ENCODE assay signal across 9 mouse cellular contexts in genomic region chr5:34550251-34550650, GRCm38 (mm10). TPM values are rescaled to one million over a fixed set of nuclear protein-coding genes. Genes with fewer than 3 reads are reported as not detected.
A peak's percentile ranks its signal among the peaks of the same experiment; 100 is the strongest.
DNase-seq lines count a peak whose midpoint lies in the region; ATAC-seq and TF ChIP-seq lines count a peak whose summit lies in the region.
"Had no signal": no experiment of that assay in that cellular context is flagged by ENCODE, and none has a peak within 500 bp of the region (broad histone marks: within the 10 kb centered on the region; RNA-seq: fewer than 3 reads in every experiment).

No protein-coding gene starts in this region.

- H3K9ac ChIP-seq in forebrain, embryonic 15.5 days (replicated peaks) = peak overlapping the region; percentile 99
- H3K9ac ChIP-seq in liver, embryonic 16.5 days (ENCODE audit: low read depth, low read length) = peak overlapping the region; percentile 79; the same call in 1 of the 2 replicates

- no peaks in the 10 kb centered on the region for H3K9me3 ChIP-seq in forebrain, embryonic 15.5 days
- no peaks in the 10 kb centered on the region for H3K9me3 ChIP-seq in liver, embryonic 16.5 days (replicated peaks; ENCODE audit: control insufficient read depth, low read length)

- H3K4me2 ChIP-seq in forebrain, embryonic 15.5 days (replicated peaks) = peak overlapping the region; percentile 76
- H3K4me2 ChIP-seq in liver, embryonic 16.5 days (ENCODE audit: low read depth, low read length) = peak overlapping the region; percentile 89

- intact Hi-C loops in gastrocnemius, adult 2 months (cut with DNase I) = no loop called here

- no peak for ATAC-seq in forebrain, embryonic 15.5 days (replicated peaks)
- no peak for ATAC-seq in liver, embryonic 16.5 days (ENCODE audit: low read depth)

- no peaks in the 10 kb centered on the region for H3K27me3 ChIP-seq in forebrain, embryonic 15.5 days
- no peaks in the 10 kb centered on the region for H3K27me3 ChIP-seq in liver, embryonic 16.5 days (ENCODE audit: control insufficient read depth, insufficient read depth, low read depth, low read length)

- no peak for TF ChIP-seq CTCF in gastrocnemius, adult 2 months (IDR thresholded peaks at IDR 0.05)

- peak overlapping the region; percentile 96 for H3K4me3 ChIP-seq in gastrocnemius, adult 2 months
- H3K4me3 ChIP-seq in forebrain, embryonic 15.5 days = peak overlapping the region; percentile 98
- peak overlapping the region; percentile 73 for H3K4me3 ChIP-seq in liver, embryonic 16.5 days (ENCODE audit: low read depth, low read length)
- H3K4me3 ChIP-seq: myocyte had no signal

- 4% methylated on average over 6 of the region's 6 CpGs for WGBS in forebrain, embryonic 15.5 days
- 37% methylated on average over 6 of the region's 6 CpGs for WGBS in liver, embryonic 16.5 days (ENCODE audit: insufficient replicate concordance)

- H3K36me3 ChIP-seq in forebrain, embryonic 15.5 days = peaks cover 29% of the 10 kb centered on the region
- no peaks in the 10 kb centered on the region for H3K36me3 ChIP-seq in liver, embryonic 16.5 days (ENCODE audit: control insufficient read depth, insufficient read depth)

- no peak for DNase-seq in gastrocnemius, adult 2 months
- no peak for DNase-seq in gastrocnemius, postnatal 25 days
- DNase-seq in CD4-positive helper T cell, adult 2 months (ENCODE audit: low read depth, low spot score) = peak; percentile 36
- DNase-seq in right cerebral cortex, postnatal 36 days (ENCODE audit: low spot score in 2 of 2) = no peak
- DNase-seq in ovary, adult 18-20 months (ENCODE audit: low spot score) = no peak
- DNase-seq in thymus, adult 18-20 months = no peak

- no peak overlapping the region for H3K27ac ChIP-seq in gastrocnemius, adult 2 months
- peak overlapping the region; percentile 82 for H3K27ac ChIP-seq in forebrain, embryonic 15.5 days (replicated peaks)
- H3K27ac ChIP-seq in liver, embryonic 16.5 days (ENCODE audit: low read length) = no peak overlapping the region

- peaks cover 22% of the 10 kb centered on the region for H3K4me1 ChIP-seq in forebrain, embryonic 15.5 days
- peaks cover 19% of the 10 kb centered on the region for H3K4me1 ChIP-seq in liver, embryonic 16.5 days (ENCODE audit: control insufficient read depth, low read depth, low read length)

RNA-seq across cellular contexts. Expression of gene Add1, which starts 23.2 kb away (rescaled TPM):
- total RNA-seq in gastrocnemius, adult 2 months (2021) = 10 to 100 TPM; 72.3 to 74.9 TPM
- 10 to 100 TPM; 61.8 to 68.6 TPM for total RNA-seq in gastrocnemius, postnatal 25 days (2021)
- 205 and 222 TPM in 2 replicates for polyA plus RNA-seq in forebrain, embryonic 15.5 days (2015; fragmentation: Nextera tagmentation; extraction: Ambion mirVana)
- 122 and 133 TPM in 2 replicates for polyA plus RNA-seq in liver, embryonic 16.5 days (2015; fragmentation: Nextera tagmentation; extraction: Ambion mirVana)

RNA-seq across cellular contexts. Expression of gene Sh3bp2, which starts 24.6 kb away (rescaled TPM):
- total RNA-seq in gastrocnemius, adult 2 months (2021) = 1 to 10 TPM in 1 of 2 experiments, under 1 TPM in 1; 0.98 to 7.7 TPM
- total RNA-seq in gastrocnemius, postnatal 25 days (2021) = 1 to 10 TPM; 1.1 to 1.2 TPM
- polyA plus RNA-seq in forebrain, embryonic 15.5 days (2015; fragmentation: Nextera tagmentation; extraction: Ambion mirVana) = 21.2 and 24.4 TPM in 2 replicates
- polyA plus RNA-seq in liver, embryonic 16.5 days (2015; fragmentation: Nextera tagmentation; extraction: Ambion mirVana) = 6.5 and 6.8 TPM in 2 replicates

RNA-seq across cellular contexts. Expression of gene Tnip2, which starts 36.5 kb away (rescaled TPM):
- total RNA-seq in gastrocnemius, adult 2 months (2021) = 1 to 10 TPM; 2.3 to 3.0 TPM
- 1 to 10 TPM; 2.1 to 2.3 TPM for total RNA-seq in gastrocnemius, postnatal 25 days (2021)
- polyA plus RNA-seq in forebrain, embryonic 15.5 days (2015; fragmentation: Nextera tagmentation; extraction: Ambion mirVana) = 6.4 and 7.0 TPM in 2 replicates
- 6.2 and 6.3 TPM in 2 replicates for polyA plus RNA-seq in liver, embryonic 16.5 days (2015; fragmentation: Nextera tagmentation; extraction: Ambion mirVana)
